Mouse (Mus musculus): ENCODE data around the gene Utp4.

Gene Utp4

GRCm38 (mm10) chr8:106937081-106937800 lies 43.8 kb downstream of the Utp4 start:
- no peak for DNase-seq

DNA sequence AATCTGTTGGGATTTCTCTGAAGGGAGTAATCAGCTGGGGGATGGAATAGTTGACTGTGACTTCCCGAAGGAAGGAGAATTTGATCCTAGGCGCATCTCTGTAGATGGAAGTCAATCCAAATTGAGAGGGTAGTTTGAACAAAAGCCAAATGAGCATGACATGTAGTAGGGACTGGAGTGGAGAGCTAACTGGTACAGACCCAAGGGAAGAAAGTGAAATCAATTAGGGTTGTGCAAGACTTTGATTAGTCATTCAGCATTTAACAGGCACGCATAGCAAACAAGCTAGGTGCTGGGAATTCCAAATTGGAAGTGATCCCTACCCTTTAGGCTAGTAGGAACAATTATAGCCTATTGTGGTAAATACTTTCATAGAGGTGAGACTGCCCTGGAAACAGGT lies 48.4 kb downstream of the Utp4 start:
- no peak for DNase-seq

DNA sequence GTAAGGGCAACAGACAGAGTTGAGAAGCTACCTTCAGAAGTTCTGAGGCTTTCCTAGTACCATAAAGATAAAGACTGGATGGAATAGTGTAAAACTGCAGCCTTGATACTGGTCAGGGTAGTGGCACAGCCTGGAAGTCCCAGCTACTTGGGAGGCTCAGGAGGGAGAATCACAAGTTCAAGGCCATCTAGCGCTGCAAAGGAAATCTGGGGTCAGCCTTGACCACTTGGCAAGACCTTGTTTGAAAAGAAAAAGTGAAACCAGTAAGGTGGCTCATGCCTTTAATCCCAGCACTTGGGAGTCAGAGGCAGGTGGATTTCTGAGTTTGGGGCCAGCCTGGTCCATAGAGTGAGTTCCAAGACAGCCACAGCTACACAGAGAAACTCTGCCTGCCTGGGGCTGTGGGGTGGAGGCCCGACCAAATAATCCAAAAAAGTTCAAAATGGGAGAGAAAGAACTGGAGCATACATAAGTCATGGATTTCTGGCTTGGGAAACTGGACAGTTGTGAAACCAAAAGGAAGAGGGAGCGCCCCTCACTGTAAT lies 50.5 kb downstream of the Utp4 start:
- no peak for DNase-seq

GRCm38 (mm10) chr8:106944756-106945155 lies 51.3 kb downstream of the Utp4 start:
- no peak for DNase-seq

DNA sequence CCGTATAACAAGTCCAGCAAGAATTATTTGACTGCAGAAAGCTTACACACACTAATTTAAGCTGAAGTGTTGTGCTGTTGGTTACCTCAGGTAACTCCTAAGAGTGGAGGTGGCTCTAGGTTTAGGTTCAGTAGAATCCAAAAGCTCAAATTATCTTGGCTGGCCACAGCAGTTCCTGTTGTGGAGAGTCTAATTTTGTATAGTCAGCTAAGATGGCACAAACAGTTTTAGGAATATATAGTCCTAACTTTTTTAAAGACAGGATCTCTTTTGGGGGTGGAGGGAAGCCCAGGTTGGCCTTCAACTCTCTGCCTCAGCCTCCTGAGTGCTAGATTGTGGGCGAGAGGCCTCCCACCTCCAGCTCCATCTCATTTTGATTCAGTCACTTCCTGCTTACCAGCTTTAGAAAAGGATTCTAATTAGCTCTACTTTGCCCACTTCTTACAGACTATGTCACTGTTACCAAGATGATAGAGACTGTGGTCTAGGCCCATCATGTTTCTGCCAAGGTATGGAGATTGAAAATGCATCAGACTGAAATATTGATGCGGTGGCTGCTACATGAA lies 55.3 kb downstream of the Utp4 start:
- DNase-seq, result no peak

DNA sequence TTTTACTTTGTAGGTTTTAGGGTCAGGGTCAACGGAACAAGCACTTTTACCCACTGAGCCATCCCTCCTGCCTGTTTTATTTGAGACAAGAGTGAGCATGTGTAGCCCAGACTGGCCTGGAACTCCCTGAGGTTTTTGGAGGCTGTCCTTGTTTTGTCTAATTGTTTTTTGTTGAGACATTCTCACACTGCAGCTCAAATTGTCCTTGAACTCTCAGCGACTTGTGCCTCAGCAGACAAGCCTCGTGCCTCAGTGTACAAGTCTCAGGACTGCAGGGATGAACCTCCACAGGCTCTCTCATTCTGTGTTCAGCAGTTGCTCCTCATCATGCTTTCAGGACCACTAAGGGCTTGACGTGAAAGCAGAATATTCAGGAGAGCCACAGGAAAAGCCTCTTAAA lies 58.3 kb downstream of the Utp4 start:
- DNase-seq, result no peak

DNA sequence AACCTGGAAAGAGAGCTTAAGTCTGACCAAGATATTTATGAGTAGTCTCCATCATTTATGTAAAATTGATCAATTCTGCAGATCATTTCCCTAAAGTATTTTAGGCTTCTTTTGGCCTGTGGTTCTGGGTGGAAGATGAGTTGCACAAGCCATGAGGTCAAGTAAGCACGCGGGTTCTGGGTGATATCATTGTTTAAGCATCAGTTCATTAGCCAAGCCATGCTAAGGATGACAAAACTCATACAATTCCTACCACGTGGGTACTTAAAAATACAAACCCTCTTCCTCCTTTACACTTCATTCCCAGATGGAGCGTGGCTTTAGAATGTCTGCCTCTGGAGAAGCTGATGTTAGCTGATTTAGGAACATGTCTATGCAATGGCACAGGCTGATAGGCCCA lies 60.1 kb downstream of the Utp4 start:
- no peak for DNase-seq

DNA sequence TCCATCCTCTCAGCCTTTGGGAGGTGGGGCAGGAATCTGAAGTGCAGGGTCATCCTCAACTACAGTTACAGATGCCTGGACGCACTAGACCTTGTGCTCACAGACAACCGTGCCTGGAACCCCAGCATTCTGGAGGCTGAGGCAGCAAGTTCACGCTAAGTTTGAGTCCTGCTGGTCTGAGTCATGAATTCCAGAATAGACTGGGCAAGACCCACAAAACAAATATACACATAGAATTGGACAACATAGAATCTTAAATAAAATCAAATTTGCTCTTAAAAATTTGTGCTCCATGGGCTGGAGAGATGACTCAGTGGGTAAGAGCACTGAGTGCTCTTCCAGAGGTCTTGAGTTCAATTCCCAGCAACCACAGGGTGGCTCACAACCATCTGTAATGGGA lies 63.6 kb downstream of the Utp4 start:
- no peak for DNase-seq

GRCm38 (mm10) chr8:106958212-106958611 lies 64.8 kb downstream of the Utp4 start:
- DNase-seq, result no peak

GRCm38 (mm10) chr8:106959626-106960025 lies 66.2 kb downstream of the Utp4 start:
- no peak for DNase-seq

GRCm38 (mm10) chr8:106962322-106962721 lies 68.9 kb downstream of the Utp4 start:
- DNase-seq, result peak; percentile 61 to 62

DNA sequence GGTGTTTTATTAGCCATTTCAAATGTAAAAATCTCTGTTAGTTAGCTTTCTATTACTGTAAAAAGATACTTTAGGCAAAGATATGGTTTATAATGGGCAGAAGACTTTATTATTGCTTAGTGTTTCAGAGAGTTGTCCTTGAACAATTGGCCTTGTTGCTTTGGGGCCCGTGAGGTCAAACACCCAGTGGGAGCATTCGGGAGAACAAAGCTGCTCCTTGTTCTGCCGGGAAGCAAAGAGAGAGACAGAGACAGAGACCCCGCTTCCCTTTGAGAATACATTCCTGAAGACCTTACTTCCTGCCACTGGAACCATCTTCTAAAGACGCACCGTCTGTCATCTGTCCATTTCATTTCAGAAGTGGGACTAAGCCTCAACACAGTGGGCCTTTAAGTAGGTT lies 69.9 kb downstream of the Utp4 start:
- no peak for DNase-seq

DNA sequence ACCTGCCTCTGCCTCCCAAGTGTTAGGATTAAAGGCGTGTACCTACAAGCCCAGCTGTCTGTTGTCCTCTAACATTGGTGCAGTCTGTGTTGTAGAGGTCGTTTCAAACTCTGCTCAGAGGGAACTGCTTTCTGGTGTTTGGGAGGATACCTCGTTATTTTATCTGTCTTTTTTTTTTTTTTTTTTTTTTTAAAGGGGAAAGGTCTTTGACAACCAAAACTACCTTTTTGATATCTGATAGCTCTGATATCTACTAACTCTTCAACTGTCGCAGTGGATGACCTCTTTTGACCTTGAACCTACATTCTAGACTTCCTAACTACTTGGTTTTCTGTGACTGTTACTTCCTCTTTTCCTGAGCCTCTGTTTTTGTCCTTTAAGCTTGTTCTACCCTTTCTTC lies 71.1 kb downstream of the Utp4 start:
- DNase-seq, result no peak

DNA sequence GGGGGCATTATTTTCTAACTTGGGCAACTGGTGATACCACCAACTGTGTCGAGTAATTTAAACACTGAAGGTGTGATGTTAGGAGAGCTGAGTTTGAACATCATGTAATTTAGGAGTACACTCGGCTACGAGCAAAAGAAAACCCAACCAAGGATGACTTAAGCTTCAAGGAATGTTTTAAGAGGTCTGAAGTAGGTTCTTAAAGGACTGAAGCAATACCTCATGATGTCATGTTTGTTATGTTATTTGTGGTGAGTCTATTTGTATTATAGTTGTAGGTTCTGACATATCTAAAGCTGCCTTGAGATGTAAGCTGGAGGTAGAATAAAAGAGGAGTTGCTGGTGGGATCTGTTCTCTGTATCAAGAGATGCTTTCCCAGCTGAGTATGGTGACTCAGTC lies 76.5 kb downstream of the Utp4 start:
- DNase-seq, result no peak

- DNase-seq, result peak; percentile 19 to 58
Observed at GRCm38 (mm10) chr8:106971916-106972315, 78.5 kb downstream of the Utp4 start.
